Mouse (Mus musculus) heart, embryonic 12.5 days (tissue): ENCODE data around the gene Sdc4. TPM values are rescaled to one million over a fixed set of nuclear protein-coding genes. Genes with fewer than 3 reads are reported as not detected.

Experiments used
- ATAC-seq: fragments of 200-750 bp; cut with Nextera tagmentation; 2 replicates; pipeline ENCODE4 v1.8.0; 2017; ENCODE audit warnings: moderate TSS enrichment, moderate library complexity; ENCODE audit not compliant: insufficient number of reproducible peaks, low FRiP score
- H3K27ac ChIP-seq: fragments of 300-500 bp; sonication (generic); 2 replicates; pipeline ENCODE4 v1.5.1; 2016; ENCODE audit warnings: mild to moderate bottlenecking, moderate library complexity; ENCODE audit not compliant: poor library complexity, severe bottlenecking
- H3K27me3 ChIP-seq: fragments of 300-500 bp; sonication (generic); replicated peaks from 2 replicates; pipeline ENCODE4 v1.6.1; 2016; ENCODE audit warnings: mild to moderate bottlenecking, moderate library complexity
- H3K36me3 ChIP-seq: fragments of 300-500 bp; sonication (generic); 2 replicates; pipeline ENCODE4 v1.6.1; 2016; ENCODE audit warnings: mild to moderate bottlenecking, moderate library complexity
- H3K4me1 ChIP-seq: fragments of 300-500 bp; sonication (generic); replicated peaks from 2 replicates; pipeline ENCODE4 v1.6.1; 2016; ENCODE audit warnings: mild to moderate bottlenecking
- H3K4me2 ChIP-seq: fragments of 300-500 bp; sonication (generic); 2 replicates; pipeline ENCODE4 v1.6.1; 2016; ENCODE audit warnings: mild to moderate bottlenecking, moderate library complexity
- H3K4me3 ChIP-seq: fragments of 300-500 bp; sonication (generic); 2 replicates; pipeline ENCODE4 v1.5.1; 2016; ENCODE audit warnings: mild to moderate bottlenecking
- H3K9ac ChIP-seq: fragments of 300-500 bp; sonication (generic); 2 replicates; pipeline ENCODE4 v1.6.1; 2016; ENCODE audit warnings: mild to moderate bottlenecking, moderate library complexity
- H3K9me3 ChIP-seq: fragments of 300-500 bp; sonication (generic); replicated peaks from 2 replicates; pipeline ENCODE4 v1.6.1; 2016; ENCODE audit warnings: mild to moderate bottlenecking, moderate library complexity
- WGBS: fragments of 180-500 bp; shearing (Covaris S2); methylation state at CpG from one replicate; pipeline ENCODE4 v1.1.7; 2016; 5-methylcytosine and 5-hydroxymethylcytosine counted together
- polyA plus RNA-seq: library from polyadenylated mRNA; unstranded; fragments of >200 nt; fragmentation: Nextera tagmentation; extraction: Ambion mirVana; gene quantifications from 2 replicates; pipeline ENCODE4 v1.2.1, GENCODE M21; 2016

The Sdc4 gene
- polyA plus RNA-seq, 1 experiment from 2014 or later, result 40.6 TPM

GRCm38 (mm10) chr2:164402906-164403305, 40.8 kb downstream of the Sdc4 start, which contains the start of gene Rbpjl:
Gene Rbpjl (plus strand): TSS chr2:164403141.
- peak within 1 kb of the TSS; percentile 56; the same call in 1 of the 2 replicates for H3K9ac ChIP-seq
- peaks cover 2% of the 10 kb centered on the region for H3K9me3 ChIP-seq
- H3K4me3 ChIP-seq, result 0 out of 2 replicates have a peak within 1 kb of the TSS, but pooled peaks have one; percentile 2
- ATAC-seq, result no peak
- 3% methylated on average over 17 of the region's 17 CpGs for WGBS
- H3K4me2 ChIP-seq, result peak within 1 kb of the TSS; percentile 79
- peaks cover 89% of the 10 kb centered on the region for H3K27me3 ChIP-seq
- H3K4me1 ChIP-seq, result peaks cover 35% of the 10 kb centered on the region
- no peak within 1 kb of the TSS for H3K27ac ChIP-seq
- H3K36me3 ChIP-seq, result no peaks in the 10 kb centered on the region

GRCm38 (mm10) chr2:164396911-164397310, 46.8 kb downstream of the Sdc4 start:
- H3K27me3 ChIP-seq, result peaks cover 60% of the 10 kb centered on the region
- WGBS, result 63% methylated on average over 12 of the region's 12 CpGs
- peaks cover 16% of the 10 kb centered on the region for H3K9me3 ChIP-seq
- peaks cover 11% of the 10 kb centered on the region for H3K4me1 ChIP-seq
- no peak overlapping the region for H3K27ac ChIP-seq
- no peaks in the 10 kb centered on the region for H3K36me3 ChIP-seq
- no peak overlapping the region for H3K4me3 ChIP-seq
- H3K4me2 ChIP-seq, result no peak overlapping the region
- H3K9ac ChIP-seq, result no peak overlapping the region
- ATAC-seq, result no peak

GRCm38 (mm10) chr2:164396076-164396475, 47.6 kb downstream of the Sdc4 start:
- no peak overlapping the region for H3K4me3 ChIP-seq
- H3K36me3 ChIP-seq, result no peaks in the 10 kb centered on the region
- WGBS, result 84% methylated on average over 7 of the region's 7 CpGs
- no peak overlapping the region for H3K27ac ChIP-seq
- no peak overlapping the region for H3K9ac ChIP-seq
- H3K4me2 ChIP-seq, result no peak overlapping the region
- no peak for ATAC-seq
- peaks cover 10% of the 10 kb centered on the region for H3K4me1 ChIP-seq
- peaks cover 59% of the 10 kb centered on the region for H3K27me3 ChIP-seq
- H3K9me3 ChIP-seq, result peaks cover 16% of the 10 kb centered on the region

DNA sequence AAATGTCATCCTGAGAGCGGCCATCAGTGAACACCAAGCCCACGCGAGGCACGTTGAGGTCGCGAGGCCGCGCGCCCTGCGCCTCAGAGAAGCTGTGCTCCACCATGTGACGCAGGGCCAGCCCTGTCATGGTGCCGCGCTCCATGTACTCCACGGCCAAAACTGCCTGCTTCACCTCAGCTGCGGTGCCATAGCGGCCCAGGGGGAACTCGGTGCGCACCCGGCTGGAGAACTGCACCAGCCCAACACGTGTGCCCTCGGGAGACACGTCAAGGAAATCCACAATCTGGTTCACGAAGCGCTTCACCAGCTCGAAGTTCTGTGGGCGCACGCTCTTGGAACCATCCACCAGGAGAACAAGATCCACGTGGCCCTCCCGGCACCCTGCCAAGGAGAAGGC, 50.6 kb downstream of the Sdc4 start:
- Histone ChIP-seq H3K9ac (no peak overlapping the region), H3K27ac (no peak overlapping the region), H3K27me3 (peaks cover 60% of the 10 kb centered on the region), H3K9me3 (peaks cover 16% of the 10 kb centered on the region), H3K4me2 (no peak overlapping the region), H3K4me1 (peaks cover 10% of the 10 kb centered on the region; the same call in 1 of the 2 replicates), H3K4me3 (no peak overlapping the region), H3K36me3 (no peaks in the 10 kb centered on the region)
- no peak for ATAC-seq
- WGBS, result 72% methylated on average over 29 of the region's 29 CpGs

GRCm38 (mm10) chr2:164389499-164389898, 54.2 kb downstream of the Sdc4 start:
- Histone ChIP-seq H3K4me3 (peak overlapping the region; percentile 53), H3K9me3 (no peaks in the 10 kb centered on the region), H3K4me1 (peaks cover 22% of the 10 kb centered on the region; the same call in 1 of the 2 replicates), H3K27ac (peak overlapping the region; percentile 26; the same call in 1 of the 2 replicates), H3K27me3 (peaks cover 72% of the 10 kb centered on the region), H3K36me3 (no peaks in the 10 kb centered on the region), H3K9ac (peak overlapping the region; percentile 61; the same call in 1 of the 2 replicates), H3K4me2 (peak overlapping the region; percentile 87)
- peak; percentile 48; the same call in 1 of the 2 replicates for ATAC-seq
- WGBS, result under 1% methylated on average over 30 of the region's 30 CpGs

DNA sequence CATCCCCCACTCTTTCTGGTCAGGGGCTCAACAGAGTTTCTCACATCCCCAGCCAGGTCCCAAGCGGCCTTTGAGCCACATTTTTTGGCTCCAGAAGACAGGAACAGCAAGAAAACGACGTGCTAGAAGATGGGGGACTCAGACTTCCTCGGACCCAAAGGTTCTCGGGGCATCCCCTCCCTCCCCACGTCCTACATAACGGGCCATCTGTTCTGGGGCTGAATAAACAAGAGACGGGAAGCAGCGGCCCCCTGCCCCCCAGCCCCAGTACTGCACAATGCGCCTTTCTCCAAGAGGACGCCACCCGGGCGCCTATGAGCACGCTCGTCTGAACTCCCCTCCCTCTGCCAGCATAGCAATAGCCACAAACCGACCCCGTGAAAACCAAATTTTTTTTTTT, 54.7 kb downstream of the Sdc4 start, which contains the start of gene Slpi:
Slpi (minus strand) TSS at position 76 of the 400 bp plus-strand sequence.
- peak within 1 kb of the TSS; percentile 61; the same call in 1 of the 2 replicates for H3K9ac ChIP-seq
- peaks cover 22% of the 10 kb centered on the region; the same call in 1 of the 2 replicates for H3K4me1 ChIP-seq
- H3K27ac ChIP-seq, result peak within 1 kb of the TSS; percentile 26; the same call in 1 of the 2 replicates
- 2% methylated on average over 17 of the region's 17 CpGs for WGBS
- H3K4me3 ChIP-seq, result peak within 1 kb of the TSS; percentile 53
- H3K27me3 ChIP-seq, result peaks cover 67% of the 10 kb centered on the region
- H3K36me3 ChIP-seq, result no peaks in the 10 kb centered on the region
- ATAC-seq, result peak; percentile 46
- no peaks in the 10 kb centered on the region for H3K9me3 ChIP-seq
- peak within 1 kb of the TSS; percentile 87 for H3K4me2 ChIP-seq

DNA sequence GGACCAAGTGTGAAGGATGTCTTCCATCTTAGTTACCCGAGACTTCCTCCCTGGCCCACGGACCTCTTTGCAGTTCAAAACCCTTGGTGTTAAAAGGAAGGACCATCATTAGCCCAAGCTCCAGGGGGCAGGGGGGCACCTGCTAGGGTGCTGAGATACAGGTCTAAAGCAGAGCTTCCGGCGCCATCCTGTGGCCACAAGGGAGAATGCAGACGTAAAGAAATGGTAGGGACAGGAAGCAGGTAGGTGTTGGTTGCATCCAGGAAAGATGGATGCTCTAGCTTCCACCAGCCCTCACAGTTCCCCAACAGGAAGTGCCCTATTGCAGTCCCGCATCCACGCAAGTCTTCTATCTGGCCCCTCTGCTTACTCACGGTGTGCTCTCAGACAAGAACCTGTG, 56.7 kb downstream of the Sdc4 start:
- peaks cover 52% of the 10 kb centered on the region for H3K27me3 ChIP-seq
- no peak overlapping the region for H3K9ac ChIP-seq
- ATAC-seq, result no peak
- H3K4me3 ChIP-seq, result no peak overlapping the region
- peak overlapping the region; percentile 0; the same call in 1 of the 2 replicates for H3K27ac ChIP-seq
- H3K36me3 ChIP-seq, result no peaks in the 10 kb centered on the region
- H3K4me1 ChIP-seq, result peaks cover 22% of the 10 kb centered on the region; the same call in 1 of the 2 replicates
- H3K4me2 ChIP-seq, result no peak overlapping the region
- H3K9me3 ChIP-seq, result no peaks in the 10 kb centered on the region
- WGBS, result 9% methylated on average over 8 of the region's 8 CpGs

DNA sequence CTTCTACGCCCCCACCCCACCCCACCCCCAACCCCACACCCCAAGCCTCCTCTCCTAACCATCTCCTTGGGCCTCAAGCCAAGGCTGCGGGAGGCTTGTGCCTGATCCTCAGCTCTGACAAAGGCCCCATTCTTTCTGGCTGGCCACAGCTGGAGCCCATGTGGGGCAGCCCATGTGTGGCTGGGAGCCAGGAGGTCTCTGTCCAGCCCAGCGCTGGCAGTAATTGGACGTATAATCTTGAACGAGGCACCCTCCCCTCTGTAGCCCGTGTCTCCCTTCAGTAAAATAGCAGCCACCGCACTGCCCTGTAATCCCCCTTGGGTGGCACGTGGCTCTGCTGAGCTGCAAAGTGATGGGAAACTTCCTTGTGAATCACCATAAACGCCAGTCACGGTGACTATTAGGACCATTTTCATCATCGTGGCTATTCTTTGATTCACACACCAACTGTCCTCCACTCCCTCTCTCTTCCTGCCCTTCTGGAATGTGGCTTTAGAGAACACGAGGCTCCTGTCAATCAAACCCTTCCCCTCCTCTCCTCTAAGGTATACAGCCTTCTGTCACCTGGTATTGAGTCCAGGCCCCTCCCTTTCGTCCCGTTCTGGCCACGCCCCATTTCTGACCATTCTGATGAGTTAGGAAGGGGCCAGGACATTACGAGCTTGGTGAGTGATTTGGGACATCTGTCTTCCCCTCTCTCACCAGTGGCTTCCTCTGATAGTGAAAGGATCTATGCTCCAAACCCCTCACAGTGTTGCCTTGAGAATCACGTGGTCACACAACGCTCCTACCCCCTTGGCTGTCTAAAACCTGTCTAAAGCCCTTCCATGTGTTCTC, 57.5 kb downstream of the Sdc4 start:
- peak; percentile 41; the same call in 1 of the 2 replicates for ATAC-seq
- no peak overlapping the region for H3K4me3 ChIP-seq
- H3K4me1 ChIP-seq, result peaks cover 22% of the 10 kb centered on the region; the same call in 1 of the 2 replicates
- no peaks in the 10 kb centered on the region for H3K9me3 ChIP-seq
- H3K27ac ChIP-seq, result peak overlapping the region; percentile 0; the same call in 1 of the 2 replicates
- peak overlapping the region; percentile 22; the same call in 1 of the 2 replicates for H3K4me2 ChIP-seq
- no peaks in the 10 kb centered on the region for H3K36me3 ChIP-seq
- H3K27me3 ChIP-seq, result peaks cover 46% of the 10 kb centered on the region
- 16% methylated on average over 18 of the region's 18 CpGs for WGBS
- H3K9ac ChIP-seq, result no peak overlapping the region

GRCm38 (mm10) chr2:164383656-164384399, 59.9 kb downstream of the Sdc4 start:
- no peak overlapping the region for H3K27ac ChIP-seq
- no peak overlapping the region for H3K9ac ChIP-seq
- no peak for ATAC-seq
- H3K27me3 ChIP-seq, result peaks cover 26% of the 10 kb centered on the region
- 57% methylated on average over 11 of the region's 11 CpGs for WGBS
- H3K4me3 ChIP-seq, result no peak overlapping the region
- H3K36me3 ChIP-seq, result no peaks in the 10 kb centered on the region
- H3K9me3 ChIP-seq, result no peaks in the 10 kb centered on the region
- no peak overlapping the region for H3K4me2 ChIP-seq
- H3K4me1 ChIP-seq, result peaks cover 15% of the 10 kb centered on the region; the same call in 1 of the 2 replicates

GRCm38 (mm10) chr2:164382971-164383370, 60.7 kb downstream of the Sdc4 start:
- no peaks in the 10 kb centered on the region for H3K36me3 ChIP-seq
- WGBS, result 65% methylated on average over 3 of the region's 3 CpGs
- H3K9me3 ChIP-seq, result no peaks in the 10 kb centered on the region
- peaks cover 17% of the 10 kb centered on the region for H3K27me3 ChIP-seq
- H3K4me3 ChIP-seq, result no peak overlapping the region
- ATAC-seq, result no peak
- H3K4me1 ChIP-seq, result peaks cover 11% of the 10 kb centered on the region; the same call in 1 of the 2 replicates
- no peak overlapping the region for H3K9ac ChIP-seq
- no peak overlapping the region for H3K4me2 ChIP-seq
- no peak overlapping the region for H3K27ac ChIP-seq
